Mouse (Mus musculus): ENCODE measurements around the gene Appbp2.

Appbp2 gene

DNA sequence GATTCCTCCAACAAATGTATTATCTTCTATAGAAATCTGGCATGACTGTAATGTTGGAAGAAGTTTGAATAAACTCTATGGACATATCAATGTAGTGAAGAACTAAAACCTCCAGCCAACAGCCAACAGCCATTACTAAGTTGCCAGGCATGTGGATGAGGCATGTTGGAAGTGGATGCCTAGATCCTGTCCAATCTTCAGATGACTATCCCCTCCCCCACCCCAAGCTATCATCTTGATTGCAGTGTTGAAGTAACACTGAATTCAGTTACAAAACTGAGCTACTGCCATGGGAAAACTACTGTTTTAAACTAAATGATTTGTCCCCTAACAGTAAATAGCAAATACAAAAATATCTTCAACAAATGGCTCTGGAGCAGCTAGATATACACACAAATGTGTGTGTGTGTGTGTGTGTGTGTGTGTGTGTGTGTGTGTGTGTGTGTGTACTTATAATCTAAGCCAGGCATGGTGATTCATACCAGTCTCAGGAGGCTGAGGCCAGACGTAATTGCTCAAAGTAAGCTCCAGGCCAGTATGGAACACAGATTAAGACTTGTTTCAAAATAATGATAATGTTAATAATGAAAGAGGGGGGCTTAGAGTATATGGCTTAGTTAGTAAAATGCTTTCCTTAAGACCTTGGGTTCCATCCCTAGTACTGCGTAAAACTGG is 82.5 kb downstream of the Appbp2 start:
- no peak for DNase-seq

DNA sequence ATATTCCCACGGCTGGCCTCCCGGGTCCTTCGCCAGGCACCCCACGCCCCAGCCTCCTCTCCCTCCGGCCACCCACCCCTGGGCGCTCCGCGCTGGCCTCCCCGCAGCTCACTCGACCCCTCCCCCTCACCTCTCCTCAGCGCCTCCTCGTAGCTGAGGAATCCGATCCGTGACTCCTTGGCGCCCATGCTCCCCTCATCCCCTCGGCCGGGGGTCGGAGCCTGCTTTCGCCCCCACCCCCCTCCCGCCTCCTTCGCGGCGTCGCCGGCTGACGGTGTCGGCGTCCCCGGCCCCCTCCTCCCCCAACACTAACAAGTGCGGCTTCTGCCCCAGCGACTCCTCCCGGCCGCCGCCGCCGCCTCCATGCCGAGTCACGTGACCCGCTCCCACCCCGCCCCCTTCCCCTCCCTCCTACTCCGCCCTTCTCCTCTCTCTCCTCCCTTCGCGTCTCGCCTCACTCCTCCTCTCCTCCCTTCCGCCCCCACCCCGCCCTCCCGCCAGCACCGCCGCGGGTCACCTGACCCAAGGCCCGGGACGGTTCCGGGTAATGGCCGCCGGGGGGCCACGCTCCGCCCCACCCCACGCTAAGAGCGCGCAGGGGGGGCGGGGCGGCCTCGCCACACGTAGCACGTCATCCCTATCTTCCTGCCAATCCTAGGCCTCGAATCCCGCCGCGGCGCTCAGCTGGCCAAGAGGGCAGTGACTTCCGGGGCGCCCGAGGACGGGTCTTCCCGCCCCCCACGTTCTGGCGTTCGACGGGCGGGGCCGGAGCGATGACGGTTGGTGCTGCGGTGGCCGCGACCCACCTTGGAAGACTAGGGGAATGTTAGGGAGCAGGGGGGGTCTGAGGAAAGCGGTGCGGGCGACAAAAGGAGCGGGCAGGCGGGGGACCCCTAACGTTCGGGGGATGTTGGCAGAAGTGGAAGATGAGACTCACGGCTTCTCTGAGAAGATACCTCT is 95.1 kb downstream of the Appbp2 start, which contains the start of gene Usp32:
TSS of gene Usp32 (minus strand) at position 581 of the 960 bp plus-strand sequence.
- DNase-seq, result peak; percentile 97

DNA sequence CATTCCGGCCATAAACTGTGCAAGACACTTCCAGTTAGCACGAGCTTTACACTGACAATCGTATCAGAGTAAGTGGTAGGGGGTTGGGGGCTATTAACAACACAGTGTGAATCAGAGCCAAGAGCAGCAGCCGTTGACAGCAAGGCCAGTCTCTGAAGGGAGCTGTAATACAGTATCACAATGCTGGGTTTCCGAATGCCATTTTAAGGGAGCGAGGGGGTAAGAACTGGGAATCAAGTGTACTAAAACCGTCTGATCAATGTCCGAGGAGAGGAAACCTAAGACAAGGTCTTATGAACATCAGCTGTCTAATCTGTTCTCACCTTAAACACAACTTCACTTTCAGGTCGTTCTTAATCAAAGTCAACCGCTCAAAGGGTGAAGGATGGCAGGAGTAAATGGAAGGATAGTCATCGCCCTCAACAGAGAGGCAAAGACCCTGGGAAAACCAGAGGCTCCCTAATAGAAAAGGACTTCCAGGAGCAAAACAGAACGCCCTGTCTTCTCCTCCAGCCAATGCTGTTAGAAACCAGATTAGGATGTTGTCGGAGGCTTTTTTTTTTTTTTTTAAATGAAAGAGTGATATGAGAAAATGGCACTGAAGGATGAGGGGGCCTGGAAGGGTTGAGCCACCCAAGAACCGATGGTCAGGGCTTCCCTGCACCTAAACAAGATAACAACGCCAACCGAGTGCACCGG is 96.0 kb downstream of the Appbp2 start:
- DNase-seq, result peak; percentile 58

Data from cerebellum, adult 9-10 months (tissue).